Mouse (Mus musculus): ENCODE measurements around the gene Anks1b.

DNA sequence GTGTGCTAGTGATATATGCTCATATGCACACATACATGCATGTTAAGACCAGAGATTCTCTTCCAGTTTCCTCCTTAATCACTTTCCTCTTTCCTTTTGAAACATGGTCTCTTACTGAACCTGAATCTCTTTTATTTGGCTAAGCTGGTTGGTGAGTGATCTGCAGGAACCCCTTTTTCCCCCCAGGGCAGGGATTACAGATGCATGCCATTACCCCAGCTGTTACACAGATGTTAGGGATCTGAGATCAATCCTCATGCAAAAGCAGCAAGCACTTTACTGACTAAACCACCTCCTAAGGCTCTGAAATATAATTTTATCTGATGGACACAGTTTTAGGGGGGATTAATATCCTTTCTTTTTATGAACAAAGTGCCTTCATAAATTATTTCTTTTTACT, 432.8 kb downstream of the Anks1b start:
- TF ChIP-seq EP300 (IDR thresholded peaks at IDR 0.05) (no peak), CTCF (IDR thresholded peaks at IDR 0.05) (no peak)

Data from lung, postnatal 0 days (tissue).